Mouse (Mus musculus) thymus, adult 2 months (tissue): ENCODE data around the gene Nmt1.

ENCODE experiments used
- CTCF ChIP-seq: fragments of 200-500 bp; IDR thresholded peaks from 2 replicates; pipeline ENCODE4 v1.5.1; 2012; ENCODE audit warnings: mild to moderate bottlenecking, control low read depth, low read length, moderate library complexity, borderline replicate concordance; ENCODE audit not compliant: control insufficient read depth, poor library complexity, insufficient read depth; ENCODE audit errors: extremely low read depth
- POLR2A ChIP-seq: fragments of 200-500 bp; IDR thresholded peaks from 2 replicates; pipeline ENCODE4 v1.6.1; 2012; ENCODE audit warnings: mild to moderate bottlenecking, low read length, control low read depth, moderate library complexity; ENCODE audit not compliant: control insufficient read depth, poor library complexity, insufficient read depth; ENCODE audit errors: extremely low read depth

- no peak for TF ChIP-seq POLR2A
- 0 out of 2 replicates have a peak, but pooled peaks have one; percentile 7 for TF ChIP-seq CTCF
Measured at GRCm38 (mm10) chr11:102990152-102990663, 37.8 kb upstream of the Nmt1 start.
